Mouse (Mus musculus) 3T3-L1 (cell line): Measurements from ENCODE around the gene Gm36028.

ENCODE experiments used
- DNase-seq: peaks from one replicate; pipeline ENCODE4 v3.0.0-alpha.2; 2015; ENCODE audit warnings: low read depth, low spot score

Gene Gm36028

DNA sequence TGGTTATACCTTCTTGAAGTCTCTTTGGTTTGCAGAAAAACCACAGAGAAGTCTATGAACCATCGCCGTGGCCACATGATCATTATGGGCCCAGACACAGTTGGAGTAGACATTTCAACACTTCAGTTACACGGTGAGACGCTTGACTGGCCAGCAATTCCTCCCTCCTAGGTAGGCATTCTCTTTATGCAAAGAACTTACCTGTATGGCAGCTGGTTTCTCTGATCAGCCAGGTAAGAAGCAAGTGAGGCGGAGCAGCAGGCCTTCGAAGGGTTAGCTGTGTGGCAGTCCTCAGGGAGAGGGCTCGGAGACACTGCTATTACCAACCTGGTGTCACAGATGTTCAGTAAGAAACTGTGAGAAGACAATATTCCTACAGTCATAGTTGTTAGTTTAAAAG, 733 bp downstream of the Gm36028 start:
- no peak for DNase-seq

DNA sequence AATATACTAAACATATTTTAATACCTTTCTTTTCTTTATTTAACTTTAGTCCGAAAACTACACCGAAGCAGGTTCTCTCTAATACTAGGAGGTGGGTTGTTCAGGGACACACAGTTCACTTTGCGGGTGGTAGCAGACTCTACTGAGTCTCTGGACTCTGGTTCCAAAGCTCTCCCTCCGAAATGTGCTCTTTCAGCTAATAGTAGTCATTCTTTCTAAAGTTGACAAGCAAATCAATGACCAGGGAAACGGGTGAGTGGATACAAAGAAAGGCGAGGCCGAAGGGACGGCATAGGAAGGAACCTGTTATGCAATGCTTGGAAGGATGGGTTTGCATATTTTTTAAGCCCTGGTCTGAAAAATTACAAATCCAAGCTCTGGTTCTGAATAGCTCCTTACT, 3.5 kb downstream of the Gm36028 start:
- DNase-seq: no peak

DNA sequence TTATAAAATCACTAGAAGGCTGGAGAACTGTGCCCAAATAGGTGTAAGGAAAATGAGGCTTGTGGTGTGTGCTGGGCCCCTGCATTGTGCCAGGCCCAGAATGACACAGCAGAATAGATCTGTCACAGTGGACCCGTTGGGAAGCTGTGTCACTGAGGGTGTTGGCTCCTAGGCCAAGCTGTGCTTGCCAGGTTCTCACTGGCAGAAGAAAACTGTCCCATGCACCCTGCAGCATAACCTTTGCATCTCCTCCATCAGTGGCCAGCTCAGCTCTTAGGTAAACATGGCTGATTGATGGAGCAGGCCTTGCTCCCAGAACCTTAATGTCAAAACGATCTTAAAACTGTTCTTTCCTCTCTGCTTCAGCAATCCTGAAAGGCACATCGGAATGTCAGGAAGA, 4.6 kb downstream of the Gm36028 start:
- DNase-seq: no peak

DNA sequence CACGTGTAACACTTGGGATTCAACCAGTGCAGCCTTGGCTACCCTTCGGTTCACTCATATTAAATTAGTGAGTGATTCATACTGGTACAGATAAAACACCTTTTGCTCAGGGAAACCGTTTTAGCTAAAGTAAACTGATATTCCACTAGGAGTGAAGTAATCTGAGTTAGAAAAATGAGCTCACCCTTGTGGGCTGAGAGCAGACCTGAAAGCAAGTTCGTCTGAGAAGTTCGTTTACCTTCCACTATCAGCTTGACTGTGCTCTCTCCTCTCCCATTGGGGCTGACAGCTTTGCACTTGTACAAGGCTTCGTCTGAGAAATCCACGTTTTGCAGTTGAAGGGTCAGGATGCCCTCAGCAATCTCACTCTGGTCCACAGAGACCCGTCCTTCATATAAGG, 5.4 kb downstream of the Gm36028 start:
- no peak for DNase-seq

DNA sequence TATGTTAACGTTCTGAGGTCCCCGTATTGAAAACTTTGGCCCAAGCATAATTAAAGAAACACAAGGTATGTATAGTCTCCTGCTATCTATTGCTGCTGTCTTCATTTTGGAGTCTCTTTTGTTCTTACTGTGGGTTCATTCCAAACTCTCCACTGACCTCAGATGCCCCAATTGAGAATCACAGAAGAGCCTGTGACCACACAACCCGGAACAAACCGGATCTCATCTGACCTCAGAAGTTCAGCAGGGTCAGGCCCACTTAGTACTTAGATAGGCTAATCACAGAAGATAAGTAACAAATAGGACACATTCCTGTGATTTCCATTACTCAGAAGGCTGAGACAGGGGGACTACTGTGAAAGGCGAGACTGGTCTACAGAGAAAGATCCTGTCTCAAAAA, 6.4 kb downstream of the Gm36028 start:
- DNase-seq: no peak

DNA sequence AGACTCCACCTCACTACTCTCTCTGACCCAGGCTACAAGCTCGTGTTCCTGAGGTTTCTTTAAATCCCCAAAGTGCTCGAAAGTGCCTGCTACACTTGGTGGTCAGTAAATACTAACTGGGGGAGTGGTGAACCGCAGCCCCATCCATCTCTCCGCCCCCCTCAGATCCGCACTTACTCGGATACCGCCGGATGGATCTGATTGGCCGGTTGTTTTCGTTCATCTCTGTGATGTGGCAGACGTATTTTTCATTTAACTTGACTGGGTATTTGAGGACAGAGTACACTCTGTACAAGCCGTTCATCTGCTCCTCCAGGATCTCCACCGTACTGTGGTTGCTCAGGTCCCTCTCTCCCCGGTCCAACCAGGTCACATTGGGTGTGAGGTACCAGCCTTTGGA, 6.9 kb downstream of the Gm36028 start:
- no peak for DNase-seq

DNA sequence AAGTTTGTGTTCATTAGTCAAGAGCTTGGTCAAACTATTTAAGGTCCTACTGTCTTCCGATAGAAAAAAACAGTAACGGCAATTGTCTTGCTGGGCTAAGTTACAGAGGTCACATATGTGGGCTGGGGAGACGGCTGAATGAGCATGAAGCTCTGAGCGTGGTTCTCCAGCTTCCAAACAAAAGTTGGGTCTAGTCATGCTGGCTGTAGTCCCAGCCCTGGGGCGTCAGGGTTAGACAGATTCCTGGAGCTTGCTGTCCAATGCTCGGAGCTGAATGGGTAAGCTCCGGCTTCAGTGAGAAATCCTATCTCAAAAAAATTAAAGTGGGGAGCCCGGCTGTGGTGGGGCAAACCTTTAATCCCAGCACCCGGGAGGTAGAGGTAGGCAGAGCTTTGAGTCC, 7.7 kb downstream of the Gm36028 start:
- DNase-seq: peak; percentile 73

DNA sequence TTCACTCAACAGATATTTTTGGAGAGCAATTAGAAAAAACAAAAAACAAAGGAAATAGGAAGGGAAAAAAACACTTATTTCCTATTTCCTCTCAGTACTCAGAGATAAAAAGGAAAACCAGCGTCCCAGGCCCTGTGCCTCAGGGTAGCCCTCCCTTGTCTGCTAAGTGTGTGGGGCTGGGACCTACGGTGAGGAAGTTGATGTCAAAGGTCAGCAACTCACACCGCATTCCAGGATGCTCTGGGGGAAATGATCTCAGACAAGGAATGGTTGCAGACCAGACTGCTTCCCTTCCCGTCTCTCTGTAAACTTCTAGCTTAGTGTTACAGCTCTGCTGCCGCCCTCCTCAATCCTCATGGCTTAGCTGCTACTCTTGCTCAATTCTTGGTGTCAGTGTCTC, 9.6 kb downstream of the Gm36028 start:
- DNase-seq: no peak

DNA sequence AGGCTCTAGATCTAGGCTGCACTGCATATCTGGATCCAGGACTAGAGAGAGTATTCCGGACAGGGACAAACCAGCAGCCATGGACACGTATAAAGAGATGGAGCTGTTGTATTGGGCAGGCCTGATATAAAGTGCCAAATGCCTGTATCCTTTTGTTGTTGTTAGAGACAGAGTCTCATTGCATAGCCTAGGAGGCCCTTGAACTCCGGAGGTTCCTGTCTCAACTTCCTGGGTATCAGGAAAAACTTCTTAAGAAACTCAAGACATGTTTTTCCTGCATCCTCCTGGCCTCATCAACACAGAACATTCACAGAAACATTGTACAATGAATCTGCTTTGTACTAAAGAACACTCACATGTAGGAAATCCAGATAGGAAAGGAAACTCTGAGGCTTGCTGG, 13.9 kb downstream of the Gm36028 start:
- no peak for DNase-seq

DNA sequence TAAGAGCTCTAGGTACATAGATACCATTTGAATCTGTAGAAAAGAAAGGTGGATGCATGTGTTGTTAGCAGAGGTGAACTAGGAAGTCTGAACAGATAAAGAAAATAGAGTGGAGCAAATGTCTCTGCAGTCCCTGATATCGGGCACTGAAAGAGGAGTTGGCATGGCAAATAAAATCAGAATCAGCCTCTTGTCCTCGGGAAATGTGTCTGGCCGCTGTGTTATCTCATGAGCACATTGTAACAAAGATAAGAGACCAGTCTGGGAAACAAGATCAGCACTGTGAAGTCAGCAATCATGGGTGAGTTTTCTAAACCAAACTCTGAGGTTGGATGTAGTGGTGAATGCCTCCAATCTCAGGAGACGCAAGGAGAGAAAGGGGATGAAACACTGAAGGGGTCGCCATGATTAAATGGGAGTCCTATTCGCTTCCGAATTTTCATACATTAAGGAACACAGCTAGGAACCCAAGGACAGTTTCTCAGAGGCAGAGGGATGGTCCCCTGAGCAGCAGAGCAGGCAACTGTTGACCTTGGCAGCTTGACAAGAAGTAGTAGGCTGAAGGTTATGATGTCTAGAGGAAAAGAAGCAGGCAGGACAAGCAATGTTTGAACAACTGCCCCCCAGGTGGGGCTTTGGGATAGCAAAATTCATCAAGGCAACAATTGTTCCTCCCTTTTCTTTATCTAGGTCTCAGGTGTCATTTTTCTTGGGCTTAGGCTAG, 15.6 kb downstream of the Gm36028 start:
- no peak for DNase-seq

DNA sequence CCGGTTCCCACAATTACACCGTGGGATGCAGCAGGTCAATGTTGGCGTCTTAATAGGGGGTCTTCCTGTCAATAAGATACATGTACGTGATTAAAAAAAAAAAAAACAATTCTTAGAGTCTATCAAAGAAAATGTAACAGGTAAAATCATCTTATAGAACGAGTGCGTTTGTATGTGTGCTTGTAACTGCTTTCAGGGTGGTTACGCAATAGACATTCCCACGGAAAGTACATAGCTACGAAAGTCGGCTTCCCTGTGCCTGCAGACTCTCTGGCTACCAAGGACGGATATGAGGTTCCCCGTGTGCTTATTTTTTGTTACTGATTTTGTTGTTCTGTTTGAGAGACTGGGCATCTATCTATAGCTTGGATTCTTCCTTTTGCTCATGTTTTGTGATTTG, 17.2 kb downstream of the Gm36028 start:
- DNase-seq: no peak

DNA sequence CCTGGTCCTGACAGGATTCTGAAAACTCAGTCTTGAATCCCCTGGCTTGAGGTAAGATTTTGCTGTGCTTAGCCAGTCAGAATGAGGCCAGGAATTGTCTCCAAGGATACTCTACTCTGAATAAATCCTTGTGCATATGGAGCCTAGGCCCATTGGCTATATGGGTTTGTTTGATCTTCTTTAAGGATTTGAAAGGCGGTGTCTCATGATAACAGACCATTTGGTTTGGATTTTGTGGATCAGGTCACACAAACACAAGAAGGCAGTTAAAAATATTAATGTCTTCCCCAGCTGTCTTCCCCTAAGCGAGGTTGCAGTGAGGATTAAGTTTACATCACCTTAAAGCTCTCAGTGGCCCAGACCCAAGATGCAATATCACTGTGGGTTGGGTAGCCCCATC, 18.5 kb downstream of the Gm36028 start:
- DNase-seq: no peak

DNA sequence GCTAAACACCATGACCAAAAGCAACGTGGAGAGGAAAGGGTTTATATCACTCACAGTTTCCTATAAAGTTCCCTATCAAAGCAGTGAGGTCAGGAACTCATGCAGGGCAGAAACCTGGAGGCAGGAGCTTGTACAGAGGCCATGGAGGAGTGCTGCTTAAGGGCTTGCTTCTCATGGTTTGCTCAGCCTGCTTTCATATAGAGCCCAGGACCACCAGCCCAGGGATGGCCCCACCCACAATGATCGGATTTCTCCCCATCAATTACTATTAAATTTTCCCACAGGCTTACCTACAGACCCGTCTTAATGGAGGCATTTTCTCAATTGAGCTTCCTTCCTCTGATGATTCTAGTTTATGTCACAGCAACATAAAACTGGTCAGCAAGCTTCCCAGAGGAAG, 23.4 kb downstream of the Gm36028 start:
- DNase-seq: no peak

DNA sequence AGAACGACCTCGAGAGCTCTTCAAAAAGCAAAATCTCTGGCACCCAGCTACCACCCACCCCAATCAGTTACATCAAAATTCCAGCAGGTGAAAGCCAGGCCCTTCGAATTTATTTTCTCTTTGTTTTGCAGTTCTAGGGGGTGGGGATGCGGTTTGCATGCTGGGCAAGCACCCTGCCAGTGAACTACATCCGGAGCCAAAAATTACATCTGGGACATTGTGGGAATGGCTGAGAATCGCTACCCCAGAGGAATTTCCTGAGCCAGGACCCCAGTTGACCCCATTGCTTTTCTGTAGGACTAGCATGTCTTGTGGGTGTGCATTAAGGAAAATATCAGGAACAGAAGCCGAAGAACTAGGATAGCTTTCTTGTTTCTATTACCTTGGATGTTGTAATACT, 29.9 kb downstream of the Gm36028 start:
- no peak for DNase-seq

DNA sequence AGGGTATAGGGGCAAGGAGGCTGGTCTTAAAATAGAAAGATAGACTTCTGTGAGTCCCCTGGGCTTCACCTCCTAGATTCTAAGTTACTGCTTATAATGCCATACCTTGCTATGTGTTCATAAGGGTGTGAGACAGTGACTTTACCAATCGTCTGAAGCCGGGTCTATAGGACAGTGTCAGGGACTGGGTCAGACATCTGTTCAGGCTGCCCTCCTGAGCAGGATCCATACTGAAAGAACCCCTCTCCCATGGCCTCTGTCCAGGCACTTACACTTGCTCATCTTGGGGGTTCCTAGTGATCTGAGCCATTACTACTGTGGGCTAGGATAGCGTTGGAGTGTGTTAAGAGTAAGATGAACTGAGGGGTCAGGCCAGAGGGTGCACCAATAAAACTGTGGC, 34.7 kb downstream of the Gm36028 start:
- DNase-seq: no peak

DNA sequence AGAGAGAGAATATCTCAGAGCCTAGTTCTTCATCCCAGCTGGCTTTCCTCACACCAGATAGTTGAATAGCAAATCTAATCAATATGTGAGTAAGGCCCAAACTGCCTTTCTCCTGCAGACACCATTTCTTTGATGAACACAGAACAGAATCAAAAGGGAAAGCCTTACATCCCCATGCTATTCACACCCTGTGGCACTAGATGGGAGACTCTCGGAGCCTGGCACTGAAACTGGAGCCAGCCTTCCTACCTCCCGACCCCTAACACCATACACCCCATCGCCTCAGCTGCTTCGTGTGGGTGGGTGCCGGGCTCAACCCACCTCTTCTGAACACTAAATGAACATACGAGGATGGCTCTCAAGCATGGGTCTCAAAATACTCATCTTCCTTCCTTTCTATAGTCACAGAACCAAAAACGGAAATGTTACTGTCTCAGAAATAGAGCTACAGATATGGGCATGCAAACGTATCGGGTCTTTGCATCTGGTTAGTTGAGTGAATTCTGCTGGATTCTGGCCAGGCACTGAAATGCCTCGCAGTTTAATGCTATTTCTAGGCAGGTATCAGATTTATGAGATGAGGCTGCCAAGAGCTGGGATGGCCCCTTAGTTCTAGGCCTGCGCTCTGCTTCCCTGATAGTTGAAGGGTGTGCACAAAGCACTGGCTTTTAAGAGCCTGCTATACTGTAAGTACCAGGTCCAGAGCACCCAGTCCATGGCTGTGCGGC, 36.0 kb downstream of the Gm36028 start:
- DNase-seq: no peak

DNA sequence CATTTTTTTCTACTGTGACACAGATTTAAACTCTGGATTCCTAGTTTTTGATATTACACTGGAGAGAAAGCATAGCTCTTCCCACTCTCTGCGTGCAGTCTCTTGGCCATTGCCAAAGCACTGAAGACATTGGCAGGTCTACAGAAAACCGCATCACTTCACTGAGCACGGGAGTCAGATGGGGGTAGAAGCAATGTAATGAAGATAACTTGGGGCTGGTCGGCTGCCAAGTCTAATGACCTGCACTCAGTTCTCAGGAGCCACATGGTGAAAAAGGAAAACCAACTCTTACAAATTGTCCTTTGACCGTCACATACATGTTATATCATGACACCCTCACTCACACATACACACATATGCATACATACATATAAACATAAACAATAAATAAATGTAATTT, 37.0 kb downstream of the Gm36028 start:
- DNase-seq: no peak

DNA sequence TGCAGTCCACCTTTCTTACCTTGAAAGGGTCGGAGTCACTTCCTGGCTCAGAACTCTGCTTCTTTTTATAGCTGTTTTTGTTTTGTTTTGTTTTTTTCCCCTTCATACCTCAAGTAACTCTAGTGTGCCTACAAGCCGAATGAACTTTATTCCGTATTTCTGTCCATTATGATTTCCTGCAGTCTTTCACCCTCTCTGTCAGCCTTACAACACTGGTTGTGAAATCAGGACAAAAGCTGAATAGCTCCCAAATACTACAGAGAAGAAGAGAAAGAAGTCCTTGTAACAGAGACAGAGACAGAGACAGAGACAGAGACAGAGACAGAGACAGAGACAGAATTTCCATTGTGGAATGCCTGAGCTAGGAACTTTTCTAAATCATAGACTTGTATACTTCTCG, 43.0 kb downstream of the Gm36028 start:
- no peak for DNase-seq

DNA sequence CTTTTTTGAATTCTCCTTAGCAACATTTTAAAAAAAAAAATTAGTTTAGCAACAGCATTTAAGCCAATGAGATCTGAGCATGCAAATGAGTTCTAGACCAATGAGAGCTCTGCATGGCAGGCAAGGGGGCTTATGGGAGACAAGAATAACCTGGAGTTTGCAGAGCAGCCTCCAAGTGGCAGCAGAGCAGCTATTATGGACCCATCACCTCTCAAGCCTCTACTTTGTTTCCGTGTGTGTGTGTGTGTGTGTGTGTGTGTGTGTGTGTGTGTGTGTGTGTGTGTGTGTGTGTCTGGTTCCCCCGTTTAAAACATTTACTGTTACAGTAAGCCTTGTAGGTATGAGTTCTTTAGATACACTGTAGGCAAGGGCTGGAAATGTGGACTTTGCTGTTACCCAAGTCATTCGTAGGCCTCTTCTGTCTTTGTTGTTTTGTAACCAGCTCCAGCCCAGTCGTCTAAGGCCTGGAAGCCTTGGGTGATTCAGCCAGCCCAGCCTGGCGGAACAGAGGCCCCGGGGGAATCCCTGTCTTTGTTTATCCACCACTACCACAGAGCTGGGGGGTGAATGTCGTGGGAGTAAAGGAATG, 46.5 kb downstream of the Gm36028 start:
- DNase-seq: peak; percentile 100

DNA sequence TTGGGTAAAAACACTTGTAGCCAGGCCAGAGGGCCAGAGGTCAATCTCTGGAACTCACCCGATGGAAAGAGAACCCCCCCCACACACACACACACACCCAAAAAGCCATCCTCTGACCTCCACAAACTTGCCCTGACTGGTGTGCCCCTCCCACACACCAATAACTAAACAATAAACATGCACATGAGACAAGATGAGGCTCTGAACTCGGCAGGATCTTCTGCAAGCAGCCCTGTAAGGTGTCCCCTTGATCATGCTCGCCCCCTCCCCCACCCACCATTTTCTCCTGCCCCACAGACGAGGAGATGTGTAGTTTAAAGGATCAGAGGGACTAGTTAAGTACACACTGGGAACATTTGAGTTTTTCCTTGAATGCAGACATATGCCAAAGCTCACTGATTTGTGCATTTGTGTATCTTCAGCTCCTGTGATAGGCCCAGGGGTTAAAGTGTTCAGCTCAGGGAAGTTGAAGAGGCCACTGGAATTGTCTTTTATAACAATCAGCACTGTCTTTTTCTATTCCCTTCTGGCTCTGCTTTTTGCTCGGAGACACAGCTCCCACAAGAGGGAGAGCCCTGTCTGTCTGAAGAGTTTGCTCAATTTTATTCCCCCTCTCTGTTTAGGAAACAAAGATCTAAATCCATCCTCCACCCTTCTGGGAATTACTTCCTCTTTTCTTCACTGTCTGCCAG, 47.1 kb downstream of the Gm36028 start:
- no peak for DNase-seq

DNA sequence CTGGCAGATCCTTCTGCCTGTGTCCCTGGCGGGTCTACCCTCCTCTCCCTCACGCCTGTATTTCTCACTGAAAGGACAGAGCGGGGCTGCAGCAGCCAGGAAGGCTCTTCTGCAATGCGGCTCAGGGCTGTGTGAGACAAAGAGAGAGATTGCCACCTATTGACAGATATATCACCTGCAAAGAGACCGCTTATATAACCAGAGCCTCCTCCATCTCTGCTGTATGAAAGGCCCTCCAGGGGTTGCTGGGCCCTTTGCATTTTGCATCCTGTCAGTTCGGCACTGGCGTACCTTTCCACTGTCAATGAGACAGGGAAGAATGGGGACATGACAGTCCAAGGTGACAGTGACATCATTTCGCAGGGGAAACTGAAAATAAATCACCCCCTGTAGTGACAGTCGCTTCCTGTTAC, 48.5 kb downstream of the Gm36028 start:
- DNase-seq: peak; percentile 61

DNA sequence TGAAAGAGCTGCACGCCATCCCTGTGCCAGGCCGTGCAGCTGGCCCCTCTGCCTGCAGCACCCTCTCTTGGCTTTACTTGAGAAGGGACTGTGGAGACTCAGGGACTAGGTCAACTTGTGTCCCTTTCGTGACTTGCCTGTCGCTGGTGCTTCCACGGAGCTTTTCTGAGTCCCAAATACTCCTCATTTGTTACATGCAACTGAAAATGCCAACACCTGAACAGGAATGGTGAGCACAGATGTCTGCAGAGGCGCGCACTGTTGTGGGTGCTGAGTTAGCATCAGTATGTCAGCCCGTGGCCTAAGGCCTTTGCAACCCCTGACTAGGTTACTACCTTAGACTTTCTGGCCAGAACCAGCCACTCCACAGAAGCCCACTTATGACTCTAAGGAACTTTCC, 49.1 kb downstream of the Gm36028 start:
- no peak for DNase-seq

DNA sequence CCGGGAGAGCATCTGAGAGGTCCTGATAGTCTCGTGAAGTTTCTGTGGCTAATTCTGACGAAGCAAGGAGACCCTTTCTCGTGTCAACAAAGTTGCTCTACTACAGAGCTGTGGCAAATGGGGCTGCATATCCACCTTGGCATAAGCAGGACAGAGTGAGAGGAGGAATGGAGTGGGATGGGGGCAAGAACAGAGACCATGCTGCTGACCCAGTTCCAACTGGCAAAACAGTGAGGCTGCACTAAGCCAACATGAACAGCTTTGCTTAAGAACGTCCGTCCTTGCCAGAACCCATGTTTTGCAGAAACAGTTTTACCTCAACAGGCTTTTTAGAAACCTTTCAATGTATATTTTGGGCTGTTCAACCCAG, 51.3 kb downstream of the Gm36028 start:
- no peak for DNase-seq
